Mouse (Mus musculus) gastrocnemius, postnatal 36 days (tissue): ENCODE results near the gene Tcf7l2. TPM values are rescaled to one million over a fixed set of nuclear protein-coding genes. Genes with fewer than 3 reads are reported as not detected.

ENCODE experiments used
- DNase-seq, 2 experiments: peaks; one replicate each; pipeline ENCODE4 v3.0.0; 2022
- intact Hi-C: fragments of 180-260 bp; cut with DNase I; formaldehyde crosslinking; loops from one replicate; pipeline ENCODE4 v1.15.1; 2025
- total RNA-seq, 2 experiments: library from RNA; stranded (reverse); gene quantifications; 2 replicates each; pipeline ENCODE4 v1.2.3; 2021

The Tcf7l2 gene
- total RNA-seq, 2 experiments from 2014 or later, result 6.6 to 9.7 TPM

- intact Hi-C loops, result loop anchor here (1.0 kb wide), 1 partner anchor 41 kb away; no protein-coding TSS in a partner anchor
- DNase-seq, result no peak
Observed at GRCm38 (mm10) chr19:55969929-55970531, 228.4 kb downstream of the Tcf7l2 start.

DNA sequence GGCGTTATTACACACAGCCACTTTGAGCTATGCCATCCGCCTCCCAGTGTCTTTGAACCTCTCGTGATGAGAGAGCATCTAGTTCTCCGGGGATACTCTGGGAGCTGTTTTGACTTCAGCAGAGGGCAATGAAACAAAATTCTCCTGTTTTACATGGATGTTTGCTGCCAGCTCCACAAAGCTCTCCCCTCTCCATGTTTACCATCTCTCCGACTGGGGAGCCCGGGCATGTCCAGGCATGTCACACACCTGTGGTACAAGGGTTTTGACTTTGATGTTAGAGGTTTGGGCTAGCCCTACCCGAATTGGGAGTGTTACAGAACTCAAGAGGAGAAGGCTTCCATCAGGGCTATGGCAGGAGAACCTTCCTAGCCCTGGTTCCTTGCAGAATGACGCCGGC is 234.5 kb downstream of the Tcf7l2 start:
- DNase-seq, result no peak
- intact Hi-C loops, result no loop called here
